In the genomic region with DNA sequence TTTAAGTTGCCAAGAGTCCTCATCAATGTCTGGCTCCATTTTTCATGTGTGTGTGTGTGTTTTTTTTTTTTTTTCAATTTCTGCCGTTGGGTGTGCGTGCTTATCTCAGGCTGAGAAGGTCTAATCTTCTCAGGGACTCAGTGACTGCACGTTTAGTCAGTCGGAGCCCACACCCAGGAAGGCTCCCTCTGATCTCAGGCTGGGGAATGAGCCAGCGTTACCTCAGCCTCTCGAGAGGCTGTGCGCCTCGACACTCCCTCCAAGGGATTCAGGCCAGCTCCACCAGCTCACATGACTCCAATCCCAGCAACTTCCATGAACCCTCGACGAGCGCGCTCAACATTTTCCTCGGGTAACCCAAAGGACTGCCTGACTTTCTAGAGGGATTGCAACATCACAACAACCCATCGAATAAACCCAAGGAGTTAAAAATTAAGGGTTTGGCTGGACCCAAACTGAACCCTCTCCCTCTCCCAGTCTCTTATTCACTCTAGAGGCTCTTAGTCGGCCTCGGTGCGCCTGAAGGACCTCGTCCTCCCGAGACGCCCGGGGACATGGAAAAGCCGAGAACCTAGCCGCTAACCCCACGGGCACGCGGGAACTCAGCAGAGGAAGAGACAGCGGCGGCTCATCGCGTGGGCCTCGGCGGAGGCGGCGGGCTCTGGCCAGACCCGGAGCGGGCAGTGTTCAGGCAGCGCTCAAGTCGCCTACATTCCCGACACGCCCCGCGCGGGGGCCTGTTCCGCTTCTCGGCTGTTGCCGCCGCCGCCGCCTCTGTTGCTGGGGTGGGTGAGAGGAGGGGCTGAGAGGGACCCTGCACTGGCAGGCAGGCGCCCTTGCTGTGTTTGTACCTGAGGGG, we compare ENCODE assay signal across 8 mouse cellular contexts. TPM values are rescaled to one million over a fixed set of nuclear protein-coding genes. Genes with fewer than 3 reads are reported as not detected.
A peak's percentile ranks its signal among the peaks of the same experiment; 100 is the strongest.
DNase-seq lines count a peak whose midpoint lies in the region; ATAC-seq and TF ChIP-seq lines count a peak whose summit lies in the region.

TSS of gene Stam (plus strand) at position 737 of the 859 bp plus-strand sequence.

- peak; percentile 66 for DNase-seq in Patski (ENCODE audit: low read depth, low spot score)
- peak; percentile 93 for DNase-seq in cerebellum, postnatal 14 days
- peak; percentile 84 to 85 for DNase-seq in frontal cortex, postnatal 14 days (ENCODE audit: low spot score in 2 of 2)
- peak; percentile 92 to 93 for DNase-seq in layer of hippocampus, postnatal 25 days (ENCODE audit: extremely low spot score in 1 of 2, low spot score in 1 of 2)
- DNase-seq in lung, postnatal 25 days (ENCODE audit: low spot score), result peak; percentile 92
- peak; percentile 92 for DNase-seq in retina, embryonic 14.5 days (ENCODE audit: low spot score)
- peak; percentile 96 for DNase-seq in thymus, postnatal 4 days

- peak within 1 kb of the TSS; percentile 73 for H3K4me2 ChIP-seq in hindbrain, embryonic 13.5 days

- no peaks in the 10 kb centered on the region for H3K9me3 ChIP-seq in hindbrain, embryonic 13.5 days

- WGBS in hindbrain, embryonic 13.5 days, result under 1% methylated on average over 47 of the region's 50 CpGs

- POLR2A ChIA-PET in Patski (lab: Charles Lee), result interaction anchor here (0.7 kb wide), 1 partner anchor 160 kb away, joined by 3 read pairs; no protein-coding TSS in a partner anchor

- CTCF ChIA-PET in Patski (lab: Charles Lee), result interaction anchor here (1.5 kb wide), 1 partner anchor 27 kb away, joined by 3 read pairs; no protein-coding TSS in a partner anchor

- H3K4me1 ChIP-seq in hindbrain, embryonic 13.5 days (replicated peaks), result peaks cover 22% of the 10 kb centered on the region

- H3K27me3 ChIP-seq in Patski, result no peaks in the 10 kb centered on the region
- H3K27me3 ChIP-seq in hindbrain, embryonic 13.5 days, result no peaks in the 10 kb centered on the region

- H3K4me3 ChIP-seq in hindbrain, embryonic 13.5 days, result peak within 1 kb of the TSS; percentile 86

- no peak for TF ChIP-seq CTCF in Patski (IDR thresholded peaks at IDR 0.05)

- peak; percentile 91 for ATAC-seq in Patski
- peak; percentile 98 for ATAC-seq in hindbrain, embryonic 13.5 days (ENCODE audit: low FRiP score)

- in situ Hi-C loops in Patski (cut with MboI; ENCODE audit: low pct_unique_long_range_greater_than_20kb), result no loop called here

- H3K27ac ChIP-seq in hindbrain, embryonic 13.5 days, result peak within 1 kb of the TSS; percentile 97

- no peaks in the 10 kb centered on the region for H3K36me3 ChIP-seq in hindbrain, embryonic 13.5 days

- peak within 1 kb of the TSS; percentile 96 for H3K9ac ChIP-seq in hindbrain, embryonic 13.5 days

RNA-seq across cellular contexts. Expression of gene Stam, which starts in this region (rescaled TPM):
- 55.2 TPM for polyA plus RNA-seq in Patski (2021)
- polyA plus RNA-seq in hindbrain, embryonic 13.5 days (2015; fragmentation: Nextera tagmentation; extraction: Ambion mirVana), result 116 and 119 TPM in 2 replicates
- 100 to 1,000 TPM in 1 of 2 experiments, 10 to 100 TPM in 1; 85.4 to 100 TPM for total RNA-seq in layer of hippocampus, postnatal 25 days (2021)

Comparison
In these comparisons a context has a peak if more than half of its experiments do, and no peak if none do; other contexts are left out.
1. Peak in every context shown above with its lines: DNase-seq, ATAC-seq, H3K4me3 ChIP-seq and H3K27ac ChIP-seq.